Mouse (Mus musculus): ENCODE data around the gene 4930412O13Rik. TPM values are rescaled to one million over a fixed set of nuclear protein-coding genes. Genes with fewer than 3 reads are reported as not detected.
A peak's percentile ranks its signal among the peaks of the same experiment; 100 is the strongest.

The 4930412O13Rik gene
- polyA plus RNA-seq, 1 experiment from 2014 or later: 0.71 TPM

- DNase-seq (ENCODE audit: low spot score): no peak
- ATAC-seq (ENCODE audit: low FRiP score): no peak
- 1% methylated on average over 26 of the region's 27 CpGs for WGBS
- H3K9ac ChIP-seq (ENCODE audit: low read depth, low read length): no peak overlapping the region; the same call in 1 of the 2 replicates
- no peaks in the 10 kb centered on the region for H3K9me3 ChIP-seq (ENCODE audit: control insufficient read depth, low read length)
- H3K4me3 ChIP-seq (ENCODE audit: low read depth, low read length): peak overlapping the region; percentile 27; the same call in 1 of the 2 replicates
- H3K4me2 ChIP-seq (replicated peaks; ENCODE audit: low read depth, low read length): peak overlapping the region; percentile 5; the same call in 1 of the 2 replicates
- no peaks in the 10 kb centered on the region for H3K36me3 ChIP-seq (ENCODE audit: control insufficient read depth, insufficient read depth, low read length)
- peaks cover 8% of the 10 kb centered on the region; the same call in 1 of the 2 replicates for H3K4me1 ChIP-seq (replicated peaks; ENCODE audit: control insufficient read depth, insufficient read depth, low read length)
- no peak overlapping the region for H3K27ac ChIP-seq (ENCODE audit: low read depth, low read length)
- peaks cover 86% of the 10 kb centered on the region for H3K27me3 ChIP-seq (ENCODE audit: control insufficient read depth, insufficient read depth, low read length)
These were observed 2.9 kb downstream of the 4930412O13Rik start for GRCm38 (mm10) chr2:9883803-9884532.

- Histone ChIP-seq H3K36me3 (ENCODE audit: control insufficient read depth, insufficient read depth, low read length) (no peaks in the 10 kb centered on the region), H3K27ac (ENCODE audit: low read depth, low read length) (no peak overlapping the region), H3K4me2 (replicated peaks; ENCODE audit: low read depth, low read length) (0 out of 2 replicates have a peak overlapping the region, but pooled peaks have one; percentile 3), H3K4me1 (replicated peaks; ENCODE audit: control insufficient read depth, insufficient read depth, low read length) (peaks cover 10% of the 10 kb centered on the region; the same call in 1 of the 2 replicates), H3K27me3 (ENCODE audit: control insufficient read depth, insufficient read depth, low read length) (peaks cover 89% of the 10 kb centered on the region), H3K9ac (ENCODE audit: low read depth, low read length) (peak overlapping the region; percentile 31; the same call in 1 of the 2 replicates), H3K4me3 (ENCODE audit: low read depth, low read length) (peak overlapping the region; percentile 27; the same call in 1 of the 2 replicates), H3K9me3 (ENCODE audit: control insufficient read depth, low read length) (no peaks in the 10 kb centered on the region)
- DNase-seq (ENCODE audit: low spot score): peak; percentile 56
- WGBS: 2% methylated on average over 15 of the region's 15 CpGs
- ATAC-seq (ENCODE audit: low FRiP score): no peak
These were observed 3.6 kb downstream of the 4930412O13Rik start for GRCm38 (mm10) chr2:9884533-9885216.

GRCm38 (mm10) chr2:9885217-9885770 lies 4.2 kb downstream of the 4930412O13Rik start:
- peak; percentile 53 for DNase-seq (ENCODE audit: low spot score)
- Histone ChIP-seq H3K36me3 (ENCODE audit: control insufficient read depth, insufficient read depth, low read length) (no peaks in the 10 kb centered on the region), H3K9me3 (ENCODE audit: control insufficient read depth, low read length) (no peaks in the 10 kb centered on the region), H3K4me1 (replicated peaks; ENCODE audit: control insufficient read depth, insufficient read depth, low read length) (peaks cover 10% of the 10 kb centered on the region; the same call in 1 of the 2 replicates), H3K27ac (ENCODE audit: low read depth, low read length) (no peak overlapping the region), H3K27me3 (ENCODE audit: control insufficient read depth, insufficient read depth, low read length) (peaks cover 89% of the 10 kb centered on the region), H3K4me3 (ENCODE audit: low read depth, low read length) (peak overlapping the region; percentile 27; the same call in 1 of the 2 replicates), H3K4me2 (replicated peaks; ENCODE audit: low read depth, low read length) (no peak overlapping the region), H3K9ac (ENCODE audit: low read depth, low read length) (no peak overlapping the region; the same call in 1 of the 2 replicates)
- ATAC-seq (ENCODE audit: low FRiP score): no peak
- WGBS: 2% methylated on average over 14 of the region's 14 CpGs

- H3K4me2 ChIP-seq (replicated peaks; ENCODE audit: low read depth, low read length): no peak overlapping the region
- peaks cover 10% of the 10 kb centered on the region; the same call in 1 of the 2 replicates for H3K4me1 ChIP-seq (replicated peaks; ENCODE audit: control insufficient read depth, insufficient read depth, low read length)
- H3K9ac ChIP-seq (ENCODE audit: low read depth, low read length): no peak overlapping the region; the same call in 1 of the 2 replicates
These were observed 5.0 kb downstream of the 4930412O13Rik start for GRCm38 (mm10) chr2:9886031-9886430.

GRCm38 (mm10) chr2:9886921-9887610 lies 6.0 kb downstream of the 4930412O13Rik start:
- under 1% methylated on average over 7 of the region's 7 CpGs for WGBS
- no peaks in the 10 kb centered on the region for H3K9me3 ChIP-seq (ENCODE audit: control insufficient read depth, low read length)
- no peak overlapping the region for H3K9ac ChIP-seq (ENCODE audit: low read depth, low read length)
- peak overlapping the region; percentile 17 for H3K4me3 ChIP-seq (ENCODE audit: low read depth, low read length)
- H3K27me3 ChIP-seq (ENCODE audit: control insufficient read depth, insufficient read depth, low read length): peaks cover 82% of the 10 kb centered on the region
- peaks cover 8% of the 10 kb centered on the region; the same call in 1 of the 2 replicates for H3K4me1 ChIP-seq (replicated peaks; ENCODE audit: control insufficient read depth, insufficient read depth, low read length)
- no peak overlapping the region for H3K4me2 ChIP-seq (replicated peaks; ENCODE audit: low read depth, low read length)
- no peak for ATAC-seq (ENCODE audit: low FRiP score)
- H3K36me3 ChIP-seq (ENCODE audit: control insufficient read depth, insufficient read depth, low read length): no peaks in the 10 kb centered on the region
- peak; percentile 38 for DNase-seq (ENCODE audit: low spot score)
- H3K27ac ChIP-seq (ENCODE audit: low read depth, low read length): no peak overlapping the region

More at GRCm38 (mm10) chr2:9886031-9886430, 5.0 kb downstream of the 4930412O13Rik start:
- WGBS: 2% methylated on average over 3 of the region's 3 CpGs
- Histone ChIP-seq H3K27ac (ENCODE audit: low read depth, low read length) (no peak overlapping the region), H3K27me3 (ENCODE audit: control insufficient read depth, insufficient read depth, low read length) (peaks cover 89% of the 10 kb centered on the region), H3K4me3 (ENCODE audit: low read depth, low read length) (no peak overlapping the region), H3K36me3 (ENCODE audit: control insufficient read depth, insufficient read depth, low read length) (no peaks in the 10 kb centered on the region), H3K9me3 (ENCODE audit: control insufficient read depth, low read length) (no peaks in the 10 kb centered on the region)
- ATAC-seq (ENCODE audit: low FRiP score) (no peak), DNase-seq (ENCODE audit: low spot score) (peak; percentile 52)

- H3K9me3 ChIP-seq (ENCODE audit: control insufficient read depth, low read length): no peaks in the 10 kb centered on the region
- peak overlapping the region; percentile 17; the same call in 1 of the 2 replicates for H3K4me3 ChIP-seq (ENCODE audit: low read depth, low read length)
- no peak overlapping the region for H3K9ac ChIP-seq (ENCODE audit: low read depth, low read length)
- peaks cover 82% of the 10 kb centered on the region for H3K27me3 ChIP-seq (ENCODE audit: control insufficient read depth, insufficient read depth, low read length)
- ATAC-seq (ENCODE audit: low FRiP score): no peak
- peak; percentile 48 for DNase-seq (ENCODE audit: low spot score)
- no peaks in the 10 kb centered on the region for H3K36me3 ChIP-seq (ENCODE audit: control insufficient read depth, insufficient read depth, low read length)
- peaks cover 5% of the 10 kb centered on the region; the same call in 1 of the 2 replicates for H3K4me1 ChIP-seq (replicated peaks; ENCODE audit: control insufficient read depth, insufficient read depth, low read length)
- H3K27ac ChIP-seq (ENCODE audit: low read depth, low read length): no peak overlapping the region
- no peak overlapping the region for H3K4me2 ChIP-seq (replicated peaks; ENCODE audit: low read depth, low read length)
- WGBS: 0% methylated on average over 7 of the region's 7 CpGs
These were observed 6.6 kb downstream of the 4930412O13Rik start for GRCm38 (mm10) chr2:9887636-9888035.

GRCm38 (mm10) chr2:9888913-9889650 lies 8.0 kb downstream of the 4930412O13Rik start, which contains the start of gene 9230102O04Rik:
Gene 9230102O04Rik (minus strand): TSS chr2:9889540.
- H3K27ac ChIP-seq (ENCODE audit: low read depth, low read length): no peak within 1 kb of the TSS
- no peaks in the 10 kb centered on the region for H3K36me3 ChIP-seq (ENCODE audit: control insufficient read depth, insufficient read depth, low read length)
- H3K4me2 ChIP-seq (replicated peaks; ENCODE audit: low read depth, low read length): no peak within 1 kb of the TSS; the same call in 1 of the 2 replicates
- H3K9ac ChIP-seq (ENCODE audit: low read depth, low read length): no peak within 1 kb of the TSS
- DNase-seq (ENCODE audit: low spot score) (peak; percentile 66), ATAC-seq (ENCODE audit: low FRiP score) (peak; percentile 57; the same call in 1 of the 2 replicates)
- H3K27me3 ChIP-seq (ENCODE audit: control insufficient read depth, insufficient read depth, low read length): peaks cover 84% of the 10 kb centered on the region
- peak within 1 kb of the TSS; percentile 13 for H3K4me3 ChIP-seq (ENCODE audit: low read depth, low read length)
- WGBS: under 1% methylated on average over 30 of the region's 30 CpGs
- 0 out of 2 replicates have a peak, but pooled peaks cover 2% of the 10 kb centered on the region for H3K4me1 ChIP-seq (replicated peaks; ENCODE audit: control insufficient read depth, insufficient read depth, low read length)
- H3K9me3 ChIP-seq (ENCODE audit: control insufficient read depth, low read length): no peaks in the 10 kb centered on the region

All from hindbrain, embryonic 11.5 days (tissue).